Mouse (Mus musculus) bone marrow macrophage, adult 2 months (primary cell): ENCODE data around the gene B3gnt3.

ENCODE experiments used
- CTCF ChIP-seq: IDR thresholded peaks from 2 replicates; pipeline ENCODE4 v1.5.1; 2012; ENCODE audit warnings: low read depth, mild to moderate bottlenecking, low read length, moderate library complexity
- POLR2A ChIP-seq: IDR thresholded peaks from 2 replicates; pipeline ENCODE4 v1.6.1; 2012; ENCODE audit warnings: mild to moderate bottlenecking, low read depth, low read length, borderline replicate concordance

- TF ChIP-seq CTCF, result no peak
- TF ChIP-seq POLR2A, result no peak
Observed at GRCm38 (mm10) chr8:71665331-71666130, 36.1 kb downstream of the B3gnt3 start.
